Mouse (Mus musculus) bone marrow, adult 2 months (tissue): ENCODE measurements around the gene Rnft2.

ENCODE experiments used
- CTCF ChIP-seq: fragments of 200-500 bp; IDR thresholded peaks from 2 replicates; pipeline ENCODE4 v1.5.1; 2011; ENCODE audit warnings: low read length, control low read depth; ENCODE audit not compliant: control insufficient read depth, insufficient read depth
- POLR2A ChIP-seq: fragments of 200-500 bp; IDR thresholded peaks from 2 replicates; pipeline ENCODE4 v1.6.1; 2011; ENCODE audit warnings: low read depth, mild to moderate bottlenecking, control low read depth, low read length, borderline replicate concordance; ENCODE audit not compliant: control insufficient read depth

- TF ChIP-seq POLR2A (no peak), CTCF (no peak)
Measured at GRCm38 (mm10) chr5:118156976-118157375, 87.9 kb downstream of the Rnft2 start.
